Mouse (Mus musculus) regulatory T cell (primary cell): ENCODE measurements around the gene Mta2.

Source experiments
- in situ Hi-C: fragments of 300-600 bp; cut with MboI, MseI; formaldehyde crosslinking; loops from one replicate; pipeline ENCODE4 v1.15.1; 2025; ENCODE audit warnings: high pct_unique_total_duplicates

Gene Mta2

DNA sequence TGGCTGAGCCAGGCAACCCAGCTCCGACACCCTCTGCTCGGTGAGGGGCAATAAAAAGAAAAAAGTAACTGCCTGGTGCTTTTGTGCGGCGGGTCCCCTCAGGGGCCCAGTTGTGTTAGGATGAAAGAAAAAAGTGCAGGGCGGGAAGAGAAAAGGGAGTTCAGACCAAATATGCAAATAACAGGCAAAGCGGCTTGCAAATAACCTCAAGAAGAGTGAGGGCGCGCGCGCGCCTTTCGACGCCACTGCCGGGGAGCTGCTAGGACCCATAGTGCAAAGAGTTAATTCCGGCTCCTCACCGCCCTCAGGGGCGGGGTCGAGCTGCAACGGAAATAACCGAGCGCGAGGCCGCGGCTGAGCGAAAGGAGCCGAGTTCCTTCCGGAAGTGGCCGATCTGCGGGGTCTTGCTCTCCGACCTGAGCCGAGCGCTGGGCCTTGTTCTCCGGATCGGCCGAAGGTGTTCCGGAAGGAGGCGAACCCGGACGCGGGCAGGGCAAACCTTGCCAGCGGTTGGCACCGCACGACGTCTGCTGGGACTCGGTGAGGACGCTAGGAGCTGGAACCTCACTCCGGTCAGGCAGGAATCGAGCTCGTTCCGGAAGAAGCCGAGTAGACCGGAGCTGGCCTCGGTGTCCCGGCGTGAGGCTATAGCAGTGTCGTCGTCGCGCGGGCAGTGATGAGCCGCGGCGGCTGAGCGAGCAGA lies at the start of gene Mta2:
Mta2 (plus strand) TSS at position 361 of the 703 bp plus-strand sequence.
- in situ Hi-C loops, result no loop called here

DNA sequence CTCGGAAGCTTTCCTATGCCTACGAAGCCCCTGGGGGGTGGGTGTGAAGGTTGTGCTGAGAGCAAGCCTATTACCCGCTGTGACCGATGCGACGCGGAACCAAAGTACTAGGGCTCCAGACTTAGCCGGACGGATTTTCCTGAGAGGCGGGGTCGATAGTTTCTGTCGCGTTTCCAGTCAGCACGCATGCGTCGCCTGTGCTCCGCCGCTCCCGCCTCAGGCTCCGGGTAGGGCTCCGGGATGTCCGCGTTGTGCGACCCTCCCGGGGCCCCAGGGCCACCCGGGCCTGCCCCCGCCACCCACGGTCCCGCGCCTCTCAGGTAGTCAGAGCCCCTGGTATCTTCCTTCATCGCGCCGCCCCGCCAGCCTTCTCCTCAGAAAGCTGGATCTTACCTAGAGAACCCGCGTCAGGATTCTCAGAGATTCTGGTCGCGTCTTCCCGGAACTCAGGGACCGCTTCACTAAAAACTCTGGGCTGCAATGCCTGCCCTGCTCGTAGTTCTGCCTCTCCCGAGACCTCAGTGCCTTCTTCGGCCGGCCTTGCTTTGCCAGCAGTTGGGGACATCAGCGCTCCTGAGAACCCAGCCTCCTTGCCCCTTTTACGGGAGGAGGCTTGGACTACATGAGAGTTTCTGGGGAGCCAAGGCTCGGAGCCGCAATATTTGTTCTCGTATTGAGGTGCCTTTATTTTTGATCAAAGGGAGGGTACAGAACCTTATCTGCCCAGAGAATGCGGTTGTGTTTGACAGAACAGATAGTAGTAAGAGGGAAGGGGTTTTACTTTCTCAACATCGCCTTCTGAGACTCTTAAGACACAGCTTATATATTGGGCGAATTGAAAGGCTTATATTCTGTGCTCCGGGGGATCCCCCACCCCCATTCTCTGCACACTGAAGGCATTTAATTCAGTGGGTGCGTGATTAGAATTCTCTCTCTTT lies 48.6 kb upstream of the Mta2 start, which contains the start of gene Ints5:
Ints5 (plus strand) TSS at position 177 of the 938 bp plus-strand sequence.
- in situ Hi-C loops, result loop anchor here (25.0 kb wide), 1 partner anchor 1094 kb away; the partner anchor contains the start of gene Fth1

DNA sequence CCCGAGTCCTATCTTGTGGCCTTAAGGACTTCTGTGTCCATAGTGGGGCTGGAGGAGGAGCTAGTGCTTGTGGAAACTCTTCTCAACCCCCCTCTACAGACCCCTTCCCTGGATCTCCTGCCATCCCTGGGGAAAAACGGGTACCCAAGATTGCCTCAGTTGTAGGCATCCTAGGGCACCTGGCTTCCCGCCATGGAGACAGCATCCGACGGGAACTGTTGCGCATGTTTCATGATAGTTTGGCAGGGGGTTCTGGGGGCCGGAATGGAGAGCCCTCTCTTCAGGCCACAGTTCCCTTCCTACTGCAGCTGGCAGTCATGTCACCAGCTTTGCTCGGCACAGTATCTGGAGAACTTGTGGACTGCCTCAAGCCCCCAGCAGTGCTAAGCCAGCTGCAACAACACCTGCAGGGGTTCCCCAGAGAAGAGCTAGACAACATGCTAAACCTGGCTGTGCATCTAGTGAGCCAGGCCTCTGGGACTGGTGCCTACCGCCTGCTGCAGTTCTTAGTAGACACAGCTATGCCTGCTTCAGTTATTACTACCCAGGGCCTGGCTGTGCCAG lies 46.2 kb upstream of the Mta2 start:
- in situ Hi-C loops, result loop anchor here (5.0 to 25.0 kb wide), 2 partner anchors 58 to 1092 kb away; partner anchors contain the start of genes Bscl2, Fth1 and Gng3

DNA sequence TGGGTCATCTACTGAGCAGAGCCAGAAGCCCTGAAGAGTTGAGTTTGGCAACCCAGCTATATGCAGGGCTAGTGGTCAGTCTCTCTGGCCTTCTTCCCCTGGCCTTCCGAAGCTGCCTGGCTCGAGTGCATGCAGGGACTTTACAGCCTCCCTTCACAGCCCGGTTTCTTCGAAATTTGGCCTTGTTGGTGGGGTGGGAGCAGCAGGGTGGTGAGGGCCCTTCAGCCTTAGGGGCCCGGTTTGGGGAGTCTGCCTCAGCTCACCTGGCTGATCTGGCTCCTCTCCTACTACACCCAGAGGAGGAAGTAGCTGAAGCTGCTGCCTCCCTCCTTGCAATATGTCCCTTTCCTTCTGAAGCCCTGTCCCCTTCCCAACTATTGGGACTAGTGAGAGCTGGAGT lies 45.4 kb upstream of the Mta2 start:
- in situ Hi-C loops, result loop anchor here (5.0 to 25.0 kb wide), 2 partner anchors 59 to 1091 kb away; partner anchors contain the start of genes Bscl2, Fth1 and Gng3

DNA sequence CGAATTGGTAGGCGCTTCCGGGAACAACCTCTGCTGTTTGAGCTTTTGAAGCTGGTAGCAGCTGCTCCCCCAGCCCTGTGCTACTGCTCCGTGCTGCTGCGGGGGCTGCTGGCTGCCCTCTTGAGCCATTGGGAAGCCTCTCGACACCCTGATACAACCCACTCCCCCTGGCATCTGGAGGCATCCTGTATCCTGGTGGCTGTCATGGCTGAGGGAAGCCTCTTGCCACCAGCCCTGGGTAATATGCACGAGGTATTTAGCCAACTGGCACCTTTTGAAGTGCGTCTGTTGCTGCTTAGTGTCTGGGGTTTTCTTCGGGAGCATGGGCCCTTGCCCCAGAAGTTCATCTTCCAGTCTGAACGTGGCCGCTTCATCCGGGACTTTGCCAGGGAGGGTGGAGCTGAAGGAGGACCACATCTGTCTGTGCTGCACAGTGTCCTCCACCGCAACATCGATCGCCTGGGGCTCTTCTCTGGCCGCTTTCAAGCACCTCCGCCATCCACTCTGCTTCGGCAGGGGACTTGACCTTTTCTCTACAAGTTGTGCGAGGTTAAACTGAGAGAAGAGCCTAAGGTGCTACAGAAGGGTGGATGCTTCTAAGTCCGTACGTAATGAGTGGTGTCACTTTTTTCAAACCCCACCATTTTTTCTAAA lies 44.3 kb upstream of the Mta2 start:
- in situ Hi-C loops, result loop anchor here (5.0 to 25.0 kb wide), 2 partner anchors 60 to 1090 kb away; partner anchors contain the start of genes Bscl2, Fth1 and Gng3

DNA sequence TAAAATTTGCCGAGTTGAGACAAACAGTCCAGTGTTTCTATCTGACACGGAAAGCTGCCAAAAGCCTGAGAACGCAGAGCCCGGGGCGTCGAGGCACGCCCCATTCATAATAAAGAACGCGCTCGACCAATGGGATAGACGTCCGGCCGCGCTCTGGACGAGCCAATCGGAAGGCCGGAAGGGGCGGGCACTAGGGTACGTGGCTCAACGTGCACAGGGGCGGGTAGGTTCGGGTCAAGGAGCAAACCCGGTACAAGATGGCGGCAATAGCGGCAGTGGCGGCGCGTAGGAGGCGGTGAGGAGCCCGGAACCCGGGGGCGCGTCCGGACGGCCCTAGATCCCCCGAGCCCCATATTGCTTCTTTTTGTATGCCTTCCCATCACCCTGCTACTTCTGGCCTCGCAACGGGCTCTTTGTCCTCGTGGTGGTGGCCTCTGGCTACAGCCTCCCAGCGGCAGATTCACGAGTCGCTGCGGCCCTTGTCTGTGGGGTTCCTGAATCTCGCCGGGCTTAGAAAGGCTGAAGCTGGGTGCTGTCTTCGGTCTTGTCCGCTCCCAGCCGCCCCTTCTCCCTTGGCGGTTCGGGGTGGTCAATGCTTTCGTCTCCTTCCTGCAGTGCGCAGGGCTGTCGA lies 43.7 kb upstream of the Mta2 start, which contains the start of gene Ganab:
Ganab (plus strand) TSS at position 207 of the 631 bp plus-strand sequence.
- in situ Hi-C loops, result loop anchor here (5.0 to 25.0 kb wide), 2 partner anchors 61 to 1089 kb away; partner anchors contain the start of genes Bscl2, Fth1 and Gng3

DNA sequence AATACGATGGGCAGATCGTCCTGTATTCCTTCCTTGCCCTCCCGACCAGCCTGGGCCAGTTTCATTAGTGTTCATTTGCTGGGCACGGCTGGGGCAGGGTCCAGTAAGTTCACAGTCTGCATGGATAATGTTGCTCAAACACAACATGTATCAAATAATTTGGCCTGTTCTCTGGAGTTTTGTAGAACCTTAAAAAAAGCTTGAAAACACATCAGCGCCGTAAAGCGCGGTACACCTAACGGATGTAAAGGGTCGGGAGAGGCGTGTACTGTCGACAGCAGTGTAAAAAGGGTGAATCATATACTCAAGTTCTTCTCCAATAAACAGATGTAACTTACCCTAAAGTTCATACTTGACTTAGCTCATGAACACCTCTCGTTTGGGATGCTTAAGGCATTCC lies 43.1 kb upstream of the Mta2 start:
- in situ Hi-C loops, result loop anchor here (5.0 to 25.0 kb wide), 2 partner anchors 61 to 1089 kb away; partner anchors contain the start of genes Bscl2, Fth1 and Gng3

DNA sequence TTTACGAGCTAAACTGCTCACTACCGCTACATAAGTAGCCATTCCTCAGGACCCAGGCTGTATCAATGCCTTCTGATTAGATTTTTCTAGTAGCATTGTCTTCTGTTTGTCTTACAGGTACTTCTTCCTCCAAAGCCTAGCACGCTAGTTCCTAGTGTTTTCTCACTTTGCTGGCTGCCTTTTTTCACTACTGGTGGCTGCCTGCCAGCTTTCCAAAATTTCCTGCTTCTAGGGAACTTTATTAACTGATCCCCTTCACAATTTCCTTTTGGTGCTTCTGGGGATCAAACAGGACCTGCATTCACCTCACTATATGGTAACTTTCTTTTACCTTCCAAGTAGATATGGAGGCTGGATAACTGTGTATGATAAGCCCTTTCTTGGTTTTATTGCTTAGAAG lies 42.6 kb upstream of the Mta2 start:
- in situ Hi-C loops, result loop anchor here (5.0 to 25.0 kb wide), 2 partner anchors 62 to 1088 kb away; partner anchors contain the start of genes Bscl2, Fth1 and Gng3

DNA sequence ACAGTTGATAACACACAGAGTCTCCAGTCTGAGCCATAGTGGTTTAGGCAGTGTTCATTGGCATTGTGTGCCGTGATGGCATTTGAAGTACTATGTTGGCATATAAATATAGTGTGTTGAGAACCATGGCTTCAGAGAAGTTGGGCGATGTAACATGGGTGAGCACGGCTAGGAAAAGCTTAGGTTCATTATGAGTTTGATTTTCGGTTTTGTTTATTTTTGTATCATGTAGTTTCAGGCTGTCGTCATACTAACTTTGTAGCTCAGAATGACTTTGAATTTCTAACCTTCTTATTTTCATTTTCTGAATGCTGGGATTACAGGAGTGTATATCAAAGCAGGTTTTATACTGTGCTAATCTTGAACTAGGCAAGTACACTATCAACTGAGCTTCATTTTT lies 38.3 kb upstream of the Mta2 start:
- in situ Hi-C loops, result loop anchor here (5.0 to 10.0 kb wide), 3 partner anchors 34 to 1879 kb away; partner anchors contain the start of gene Eef1g

DNA sequence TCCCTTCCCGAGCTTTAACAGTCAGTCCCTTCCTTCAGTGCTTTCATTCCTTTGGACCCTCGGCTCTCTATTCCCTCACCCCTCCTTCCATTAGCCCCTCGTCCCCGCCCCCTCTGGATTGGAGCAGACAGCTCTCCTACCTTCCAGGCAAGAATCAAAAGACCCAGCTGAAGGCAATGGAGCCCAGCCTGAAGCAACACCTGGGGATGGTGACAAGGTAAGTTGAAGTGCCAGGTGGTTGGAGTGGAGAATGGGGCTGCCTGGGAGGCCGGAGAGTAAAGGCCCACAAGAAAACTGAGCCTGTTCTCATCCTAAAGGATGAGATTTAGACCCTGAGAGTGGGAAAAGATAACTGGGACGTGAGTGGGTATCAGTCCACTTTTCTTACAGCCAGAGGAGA lies 33.1 kb upstream of the Mta2 start:
- in situ Hi-C loops, result loop anchor here (10.0 kb wide), 2 partner anchors 56 to 1884 kb away; partner anchors contain the start of gene Eef1g

DNA sequence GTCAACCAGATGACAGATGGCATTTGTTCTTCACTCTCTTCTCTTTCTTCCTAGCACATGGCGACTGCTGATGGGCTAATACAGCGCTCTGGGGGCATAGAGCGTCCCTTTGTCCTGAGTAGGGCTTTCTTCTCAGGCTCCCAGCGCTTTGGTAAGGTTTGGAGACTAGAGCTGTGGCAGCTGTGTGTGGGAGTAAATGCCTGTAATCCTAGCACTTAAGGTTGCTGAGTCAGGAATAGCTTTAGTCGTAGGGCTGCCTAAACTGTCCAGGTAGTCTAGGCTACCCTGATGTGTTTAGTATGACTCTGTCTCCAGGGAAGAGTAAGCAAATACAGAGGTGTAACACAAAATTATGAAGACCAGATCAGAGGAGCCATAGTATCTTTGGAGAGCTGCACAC lies 29.9 kb upstream of the Mta2 start:
- in situ Hi-C loops, result no loop called here

DNA sequence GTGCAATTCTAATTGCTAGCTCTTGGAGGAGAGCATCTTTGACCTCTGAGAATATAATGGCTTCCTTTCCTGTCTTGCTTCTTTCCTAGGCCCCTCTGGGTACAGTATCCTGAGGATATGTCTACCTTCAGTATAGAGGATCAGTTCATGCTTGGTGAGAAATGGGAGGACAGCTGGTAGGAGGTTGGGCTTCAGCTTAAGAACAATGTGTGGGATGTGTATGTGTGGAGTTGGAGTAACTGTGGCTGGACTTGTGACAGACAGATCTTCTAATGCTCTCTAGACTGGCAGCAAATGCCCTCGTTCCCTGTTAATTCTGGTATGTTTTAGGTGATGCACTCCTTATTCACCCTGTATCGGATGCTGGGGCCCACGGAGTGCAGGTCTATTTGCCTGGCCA lies 27.5 kb upstream of the Mta2 start:
- in situ Hi-C loops, result no loop called here

DNA sequence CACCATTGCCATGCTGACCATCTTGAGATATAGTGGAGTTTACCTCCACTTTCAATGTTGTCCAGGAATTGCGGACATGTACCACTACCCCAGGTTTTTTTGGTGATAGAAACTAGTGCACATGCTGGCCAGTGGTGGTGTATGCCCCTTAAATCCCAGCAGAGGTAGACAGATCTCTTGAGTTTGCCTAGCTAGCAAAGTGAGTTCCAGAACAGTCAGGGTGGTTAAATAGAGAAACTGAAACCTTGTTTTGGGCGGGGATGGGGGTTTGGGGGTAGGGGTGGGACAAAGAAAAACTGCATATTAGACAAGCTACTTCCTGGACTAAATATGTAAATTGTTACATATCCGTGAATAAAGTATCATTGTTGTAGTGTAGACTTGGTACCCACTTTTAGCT lies 22.7 kb upstream of the Mta2 start:
- in situ Hi-C loops, result no loop called here

DNA sequence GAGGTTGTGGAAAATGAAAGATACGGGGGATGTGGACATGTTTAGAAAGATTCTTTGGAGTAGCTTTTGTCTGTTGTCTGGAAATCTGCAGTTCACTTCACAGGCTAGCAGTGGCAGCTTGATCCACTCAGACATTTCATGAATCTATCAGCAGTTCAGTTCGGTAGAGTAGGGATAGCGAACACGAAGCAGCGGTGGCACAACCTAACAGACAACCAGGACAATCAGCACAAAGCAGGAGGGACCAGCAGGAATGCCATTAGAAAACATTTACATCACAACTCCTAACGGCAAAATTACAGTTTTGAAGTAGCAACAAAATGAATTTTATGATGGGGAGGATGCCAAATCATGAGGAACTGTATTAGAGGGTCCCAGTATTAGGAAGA lies 22.0 kb upstream of the Mta2 start:
- in situ Hi-C loops, result no loop called here

DNA sequence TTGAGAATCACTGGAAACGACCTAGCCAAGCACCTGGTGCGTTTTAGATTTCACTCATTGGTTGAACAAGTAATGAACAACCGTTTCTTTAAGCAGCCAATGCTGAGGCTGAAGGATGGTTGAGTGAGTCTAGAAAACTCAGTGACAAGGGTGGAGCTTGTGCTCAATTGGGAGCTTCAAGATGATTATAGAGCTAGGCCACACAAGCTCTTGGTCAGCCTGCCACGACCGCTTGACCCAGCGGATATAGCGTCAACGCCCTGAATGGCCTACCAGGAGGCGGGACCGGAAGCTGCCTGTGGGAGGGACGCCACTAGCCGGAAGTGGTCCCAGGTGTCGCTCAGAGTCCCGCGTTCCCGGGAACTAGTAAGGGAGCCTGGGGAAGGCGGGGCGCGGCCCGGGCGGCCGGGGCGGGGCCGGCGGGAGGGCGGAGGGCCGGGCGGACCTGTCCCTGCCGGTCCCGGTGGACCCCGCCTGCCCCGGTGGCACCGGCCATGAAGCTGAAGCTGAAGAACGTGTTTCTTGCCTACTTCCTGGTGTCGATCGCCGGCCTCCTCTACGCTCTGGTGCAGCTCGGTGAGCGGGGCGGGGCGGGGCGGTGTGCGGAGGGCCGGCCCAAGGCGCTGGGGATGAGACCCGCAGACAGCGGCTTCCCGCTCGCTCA lies 21.5 kb upstream of the Mta2 start, which contains the start of gene B3gat3:
B3gat3 (plus strand) TSS at position 302 of the 664 bp plus-strand sequence.
- in situ Hi-C loops, result no loop called here

DNA sequence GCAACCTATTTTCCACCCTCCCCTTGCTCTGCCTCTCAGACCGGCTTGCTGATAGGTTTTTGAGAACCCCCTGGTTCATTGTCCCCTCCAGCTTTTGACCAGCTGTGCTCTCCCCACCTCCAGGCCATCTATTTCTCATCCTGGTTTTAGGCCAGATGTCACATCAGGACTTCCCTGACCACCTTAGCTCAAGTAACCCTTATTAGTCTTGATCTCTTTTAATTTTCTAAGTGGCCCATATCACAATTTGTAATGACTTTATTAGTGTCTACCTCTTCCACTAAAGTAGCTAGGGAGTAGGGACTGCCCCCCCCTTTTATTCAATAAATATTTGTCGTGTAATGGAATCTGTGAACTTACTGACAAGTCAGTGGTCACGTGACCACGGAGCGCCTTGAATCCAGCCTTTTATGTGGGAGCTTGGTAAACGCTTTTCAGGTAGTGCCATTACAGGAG lies 20.8 kb upstream of the Mta2 start:
- in situ Hi-C loops, result no loop called here

DNA sequence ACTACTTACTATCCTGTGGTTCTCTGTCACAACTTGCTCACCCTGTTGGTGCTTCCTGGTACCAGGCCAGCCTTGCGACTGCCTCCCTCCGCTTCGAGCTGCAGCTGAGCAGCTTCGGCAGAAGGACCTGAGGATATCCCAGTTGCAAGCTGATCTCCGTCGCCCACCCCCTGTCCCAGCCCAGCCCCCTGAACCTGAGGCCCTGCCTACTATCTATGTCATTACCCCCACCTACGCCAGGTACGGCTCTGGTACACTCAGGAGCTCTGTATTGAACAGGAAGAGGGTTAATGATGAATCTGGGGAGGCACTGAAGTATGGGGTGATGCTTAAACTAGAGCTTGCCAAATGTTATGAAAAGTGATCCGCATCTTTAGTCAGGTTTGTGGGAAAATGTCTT lies 19.9 kb upstream of the Mta2 start:
- in situ Hi-C loops, result no loop called here

DNA sequence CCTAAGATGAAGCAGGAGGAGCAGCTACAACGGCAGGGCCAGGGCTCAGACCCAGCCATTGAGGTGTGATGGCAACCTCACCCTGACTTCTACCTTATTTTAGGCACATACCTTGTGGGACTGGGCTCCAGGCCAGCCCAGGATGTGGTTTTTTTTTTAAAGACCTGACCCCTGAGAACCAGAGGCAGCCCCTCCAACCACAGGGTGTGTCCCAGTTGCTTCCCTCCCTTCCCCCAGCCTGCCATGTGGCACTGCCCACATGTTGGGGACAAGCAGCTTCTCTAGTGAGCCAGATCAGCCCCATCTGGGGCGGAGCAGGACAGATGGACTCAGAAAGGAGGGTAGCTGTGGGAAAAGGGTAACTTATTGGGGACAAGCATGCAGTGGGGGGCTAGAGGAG lies 14.9 kb upstream of the Mta2 start:
- in situ Hi-C loops, result no loop called here

DNA sequence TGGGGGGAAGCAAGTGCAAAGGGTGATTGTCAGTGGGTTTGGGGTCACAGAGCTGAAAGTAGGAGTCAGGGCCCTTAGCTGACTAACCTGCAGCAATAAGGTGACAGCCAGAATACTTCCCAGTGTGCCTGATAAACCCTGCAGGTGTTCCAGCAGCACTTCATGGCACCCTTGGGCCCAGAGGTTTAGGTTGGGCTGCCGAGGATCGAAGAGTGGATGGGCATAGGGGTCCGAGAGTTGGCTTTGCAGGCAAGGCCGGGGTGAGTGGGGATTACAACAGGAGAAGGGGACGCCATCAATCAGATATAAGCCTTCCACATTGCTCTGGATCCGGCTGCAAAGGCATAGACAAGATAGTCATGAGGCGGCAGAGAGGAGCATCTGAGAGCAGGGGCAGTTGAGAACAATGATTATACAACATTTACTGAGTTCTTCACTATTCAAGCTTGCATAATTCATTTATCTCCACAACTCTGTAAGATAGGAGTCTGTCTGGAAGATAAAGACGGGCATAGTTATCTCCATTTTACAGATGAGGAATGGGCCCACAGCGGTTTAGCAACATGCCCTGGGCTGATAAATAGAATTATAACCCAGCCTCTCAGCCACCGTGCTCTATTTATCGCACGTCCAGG lies 13.7 kb upstream of the Mta2 start:
- in situ Hi-C loops, result no loop called here
